Mouse (Mus musculus) MEL (cell line): ENCODE results near the gene Coro2b. TPM values are rescaled to one million over a fixed set of nuclear protein-coding genes. Genes with fewer than 3 reads are reported as not detected.

Source experiments
- DNase-seq: peaks from one replicate; pipeline ENCODE4 v3.0.0; 2011; ENCODE audit warnings: low read depth, low spot score
- H3K27ac ChIP-seq: 2 replicates; pipeline ENCODE4 v1.5.1; 2012; ENCODE audit warnings: low read depth, mild to moderate bottlenecking, control low read depth, low read length, moderate library complexity; ENCODE audit not compliant: control insufficient read depth
- H3K27me3 ChIP-seq, 2 experiments: fragments of 150-350 bp in 1 of 2; sonication (generic) in 1 of 2; 2 replicates each; pipeline ENCODE4 v1.6.1; 2012; ENCODE audit warnings: low read length in 2 of 2, mild to moderate bottlenecking in 2 of 2, improper control_type of control experiment in 1 of 2, moderate library complexity in 1 of 2; ENCODE audit not compliant: insufficient read depth in 2 of 2, control insufficient read depth in 1 of 2
- H3K36me3 ChIP-seq, 2 experiments: 2 replicates each; pipeline ENCODE4 v1.6.1; 2012 to 2014; ENCODE audit warnings: low read length in 2 of 2, improper control_type of control experiment in 1 of 2, inconsistent platforms in 1 of 2, mild to moderate bottlenecking in 1 of 2; ENCODE audit not compliant: insufficient read depth in 2 of 2, control insufficient read depth in 1 of 2
- H3K4me1 ChIP-seq, 2 experiments: fragments of 150-350 bp in 1 of 2; sonication (generic) in 1 of 2; 2 replicates each; pipeline ENCODE4 v1.6.1; 2012; ENCODE audit warnings: low read length in 2 of 2, improper control_type of control experiment in 1 of 2, mild to moderate bottlenecking in 1 of 2; ENCODE audit not compliant: insufficient read depth in 2 of 2, control insufficient read depth in 1 of 2
- H3K4me3 ChIP-seq, 2 experiments: fragments of 150-350 bp in 1 of 2; sonication (generic) in 1 of 2; 2 replicates each; pipeline ENCODE4 v1.5.1; 2012; ENCODE audit warnings: low read depth in 2 of 2, low read length in 2 of 2, mild to moderate bottlenecking in 2 of 2, moderate library complexity in 2 of 2, control low read depth in 1 of 2, improper control_type of control experiment in 1 of 2; ENCODE audit not compliant: control insufficient read depth in 1 of 2, insufficient read depth in 1 of 2
- H3K79me2 ChIP-seq: 2 replicates; pipeline ENCODE4 v1.6.1; 2012; ENCODE audit warnings: mild to moderate bottlenecking, low read length, moderate library complexity; ENCODE audit not compliant: control insufficient read depth, poor library complexity, insufficient read depth
- H3K9ac ChIP-seq: 2 replicates; pipeline ENCODE4 v1.6.1; 2012; ENCODE audit warnings: low read depth, mild to moderate bottlenecking, control low read depth, low read length, moderate library complexity; ENCODE audit not compliant: control insufficient read depth, poor library complexity, severe bottlenecking
- H3K9me3 ChIP-seq: fragments of 150-350 bp; sonication (generic); replicated peaks from 2 replicates; pipeline ENCODE4 v1.6.1; 2012; ENCODE audit warnings: mild to moderate bottlenecking, low read length, improper control_type of control experiment, moderate library complexity; ENCODE audit not compliant: insufficient read depth
- BHLHE40 ChIP-seq: IDR thresholded peaks from 2 replicates; pipeline ENCODE4 v1.6.1; 2012; ENCODE audit warnings: low read depth, mild to moderate bottlenecking, inconsistent platforms, low read length, improper control_type of control experiment, borderline replicate concordance
- CHD1 ChIP-seq: IDR thresholded peaks from 2 replicates; pipeline ENCODE4 v1.6.1; 2012; ENCODE audit warnings: low read depth, mild to moderate bottlenecking, inconsistent platforms, low read length, improper control_type of control experiment
- CHD2 ChIP-seq: IDR thresholded peaks from 2 replicates; pipeline ENCODE4 v1.6.1; 2011; ENCODE audit warnings: low read length, improper control_type of control experiment
- CTCF ChIP-seq, 3 experiments: IDR thresholded peaks in 2 of 3; conservative IDR thresholded peaks in 1 of 3; 2 replicates each; pipeline ENCODE4 v1.5.1; 2011 to 2012; ENCODE audit warnings: low read length in 3 of 3, low read depth in 2 of 3, mild to moderate bottlenecking in 2 of 3, improper control_type of control experiment in 1 of 3, inconsistent platforms in 1 of 3, mixed read lengths in 1 of 3, moderate library complexity in 1 of 3; ENCODE audit not compliant: control insufficient read depth in 1 of 3, insufficient read depth in 1 of 3, poor library complexity in 1 of 3, severe bottlenecking in 1 of 3
- E2F4 ChIP-seq: IDR thresholded peaks from 2 replicates; pipeline ENCODE4 v1.6.1; 2011; ENCODE audit warnings: low read depth, low read length, improper control_type of control experiment, borderline replicate concordance
- ELF1 ChIP-seq: IDR thresholded peaks from 2 replicates; pipeline ENCODE4 v1.6.1; 2014; ENCODE audit warnings: low read depth, mild to moderate bottlenecking, inconsistent platforms, low read length, improper control_type of control experiment, moderate library complexity
- ETS1 ChIP-seq: IDR thresholded peaks from 2 replicates; pipeline ENCODE4 v1.6.1; 2012; ENCODE audit warnings: low read depth, mild to moderate bottlenecking, inconsistent platforms, low read length, improper control_type of control experiment, moderate library complexity
- HCFC1 ChIP-seq: IDR thresholded peaks from 2 replicates; pipeline ENCODE4 v1.6.1; 2012; ENCODE audit warnings: low read depth, mild to moderate bottlenecking, inconsistent platforms, low read length, improper control_type of control experiment, moderate library complexity
- KAT2A ChIP-seq: conservative IDR thresholded peaks from 2 replicates; pipeline ENCODE4 v1.6.1; 2012; ENCODE audit warnings: low read depth, low read length, improper control_type of control experiment, inconsistent platforms
- MAFK ChIP-seq: IDR thresholded peaks from 2 replicates; pipeline ENCODE4 v1.6.1; 2011; ENCODE audit warnings: low read depth, mild to moderate bottlenecking, low read length, improper control_type of control experiment, borderline replicate concordance
- MAX ChIP-seq: IDR thresholded peaks from 2 replicates; pipeline ENCODE4 v1.6.1; 2011; ENCODE audit warnings: low read length, improper control_type of control experiment
- MAZ ChIP-seq: IDR thresholded peaks from 2 replicates; pipeline ENCODE4 v1.6.1; 2012; ENCODE audit warnings: low read depth, mild to moderate bottlenecking, inconsistent platforms, low read length, improper control_type of control experiment
- MEF2A ChIP-seq: IDR thresholded peaks from 2 replicates; pipeline ENCODE4 v1.6.1; 2014; ENCODE audit warnings: low read depth, mild to moderate bottlenecking, inconsistent platforms, low read length, improper control_type of control experiment; ENCODE audit not compliant: poor library complexity, insufficient replicate concordance, severe bottlenecking; ENCODE audit errors: extremely low read depth
- MXI1 ChIP-seq: IDR thresholded peaks from 2 replicates; pipeline ENCODE4 v1.6.1; 2011; ENCODE audit warnings: mild to moderate bottlenecking, low read depth, low read length, improper control_type of control experiment
- MYB ChIP-seq: IDR thresholded peaks from 2 replicates; pipeline ENCODE4 v1.6.1; 2011; ENCODE audit warnings: mild to moderate bottlenecking, low read depth, low read length, improper control_type of control experiment
- NELFE ChIP-seq: IDR thresholded peaks from 2 replicates; pipeline ENCODE4 v1.6.1; 2011; ENCODE audit warnings: low read depth, low read length, improper control_type of control experiment
- NRF1 ChIP-seq: IDR thresholded peaks from 2 replicates; pipeline ENCODE4 v1.6.1; 2014; ENCODE audit warnings: low read depth, mild to moderate bottlenecking, inconsistent platforms, low read length, improper control_type of control experiment, moderate library complexity; ENCODE audit not compliant: poor library complexity, insufficient read depth, severe bottlenecking
- POLR2AphosphoS2 ChIP-seq: IDR thresholded peaks from 2 replicates; pipeline ENCODE4 v1.6.1; 2011; ENCODE audit warnings: low read length, improper control_type of control experiment
- RAD21 ChIP-seq: IDR thresholded peaks from 2 replicates; pipeline ENCODE4 v1.6.1; 2011; ENCODE audit warnings: mild to moderate bottlenecking, low read depth, low read length, improper control_type of control experiment
- SMC3 ChIP-seq: IDR thresholded peaks from 2 replicates; pipeline ENCODE4 v1.6.1; 2011; ENCODE audit warnings: low read depth, low read length, improper control_type of control experiment
- TAL1 ChIP-seq: IDR thresholded peaks from 2 replicates; pipeline ENCODE4 v1.6.1; 2012; ENCODE audit warnings: mild to moderate bottlenecking, inconsistent platforms, low read length, moderate library complexity, mixed read lengths
- TCF12 ChIP-seq: IDR thresholded peaks from 2 replicates; pipeline ENCODE4 v1.6.1; 2014; ENCODE audit warnings: low read depth, mild to moderate bottlenecking, inconsistent platforms, low read length, improper control_type of control experiment, moderate library complexity
- USF1 ChIP-seq: IDR thresholded peaks from 2 replicates; pipeline ENCODE4 v1.6.1; 2014; ENCODE audit warnings: low read depth, mild to moderate bottlenecking, inconsistent platforms, low read length, improper control_type of control experiment, moderate library complexity
- USF2 ChIP-seq, 2 experiments: IDR thresholded peaks; 2 replicates each; pipeline ENCODE4 v1.6.1; 2011 to 2012; ENCODE audit warnings: improper control_type of control experiment in 2 of 2, low read length in 2 of 2, borderline replicate concordance in 1 of 2, inconsistent platforms in 1 of 2, low read depth in 1 of 2, mild to moderate bottlenecking in 1 of 2; ENCODE audit not compliant: insufficient read depth in 1 of 2
- ZC3H11A ChIP-seq: IDR thresholded peaks from 2 replicates; pipeline ENCODE4 v1.6.1; 2012; ENCODE audit warnings: low read depth, mild to moderate bottlenecking, inconsistent platforms, low read length, improper control_type of control experiment
- polyA plus RNA-seq, 2 experiments: library from polyadenylated mRNA; stranded (reverse) in 1 of 2; unstranded in 1 of 2; fragments of >175 nt in 1 of 2; fragments of >200 nt in 1 of 2; gene quantifications; 2 replicates each; pipeline versions ENCODE4 v1.2.1 to v1.2.4; 2012; ENCODE audit warnings: low replicate concordance in 2 of 2, low read depth in 1 of 2; ENCODE audit not compliant: insufficient read length in 2 of 2, insufficient read depth in 1 of 2, missing spikeins in 1 of 2
- total RNA-seq: library from RNA; depleted of rRNA; stranded (reverse); fragments of 300-350 nt; gene quantifications from 2 replicates; pipeline ENCODE4 v1.2.3, GENCODE M21; 2012

Gene Coro2b
- total and polyA plus RNA-seq, 3 experiments = not detected

GRCm38 (mm10) chr9:62532876-62533275 is 4.0 kb downstream of the Coro2b start:
- H3K9me3 ChIP-seq = no peaks in the 10 kb centered on the region
- no peak overlapping the region for H3K27ac ChIP-seq
- TF ChIP-seq POLR2AphosphoS2 = no peak
- TF ChIP-seq MXI1 = no peak
- no peak for TF ChIP-seq NELFE
- no peak for TF ChIP-seq KAT2A
- no peak for TF ChIP-seq CHD1
- no peak for TF ChIP-seq RAD21
- TF ChIP-seq USF1 = no peak
- TF ChIP-seq CHD2 = no peak
- TF ChIP-seq E2F4 = no peak
- no peak for TF ChIP-seq CTCF (IDR thresholded peaks at IDR 0.05 in 2 of 3, conservative IDR thresholded peaks at IDR 0.05 in 1 of 3; ENCODE audit: control insufficient read depth in 1 of 3, insufficient read depth in 1 of 3, low read depth in 2 of 3, low read length in 3 of 3, poor library complexity in 1 of 3, severe bottlenecking in 1 of 3)
- no peak for TF ChIP-seq SMC3
- TF ChIP-seq, all 39 proteins: peak for 0
- no peaks in the 10 kb centered on the region for H3K4me1 ChIP-seq
- H3K27me3 ChIP-seq = peaks cover 0 to 4% of the 10 kb centered on the region in 2 experiments; a peak in 2 of 4 replicates
- H3K36me3 ChIP-seq = no peaks in the 10 kb centered on the region
- no peak overlapping the region for H3K4me3 ChIP-seq
- no peak overlapping the region for H3K9ac ChIP-seq
- H3K79me2 ChIP-seq = no peaks in the 10 kb centered on the region
- no peak for DNase-seq

- Histone ChIP-seq H3K27ac (no peak overlapping the region), H3K9ac (no peak overlapping the region), H3K27me3 (peaks cover 0 to 6% of the 10 kb centered on the region in 2 experiments; a peak in 2 of 4 replicates), H3K36me3 (no peaks in the 10 kb centered on the region), H3K79me2 (no peaks in the 10 kb centered on the region), H3K9me3 (no peaks in the 10 kb centered on the region), H3K4me3 (no peak overlapping the region), H3K4me1 (no peaks in the 10 kb centered on the region)
- no peak for DNase-seq
- TF ChIP-seq MEF2A (no peak), TAL1 (no peak), MAX (no peak), MAZ (no peak), MYB (no peak), TCF12 (no peak), NRF1 (no peak), ELF1 (no peak), BHLHE40 (no peak), ZC3H11A (no peak), MAFK (no peak), USF2 (IDR thresholded peaks at IDR 0.05; ENCODE audit: borderline replicate concordance in 1 of 2, insufficient read depth in 1 of 2, low read depth in 1 of 2, low read length in 2 of 2) (no peak), SMC3 (no peak), HCFC1 (no peak), ETS1 (no peak)
Measured at GRCm38 (mm10) chr9:62531459-62532275, 5.2 kb downstream of the Coro2b start.
